Mouse (Mus musculus) macrophage (primary cell): ENCODE measurements around the gene Uchl3. TPM values are rescaled to one million over a fixed set of nuclear protein-coding genes. Genes with fewer than 3 reads are reported as not detected.

Experiments
- H3K27ac ChIP-seq: fragments of 350-480 bp; formaldehyde crosslinking; 2 replicates; pipeline ENCODE4 v1.9.0; 2021
- H3K36me3 ChIP-seq: fragments of 350-480 bp; formaldehyde crosslinking; 2 replicates; pipeline ENCODE4 v1.9.0; 2021; ENCODE audit errors: inconsistent target
- H3K4me3 ChIP-seq: fragments of 350-480 bp; formaldehyde crosslinking; 2 replicates; pipeline ENCODE4 v1.9.0; 2021; ENCODE audit errors: inconsistent target
- H3K79me2 ChIP-seq: fragments of 350-480 bp; formaldehyde crosslinking; 2 replicates; pipeline ENCODE4 v1.9.0; 2021; ENCODE audit errors: inconsistent target
- WGBS: methylation state at CpG from one replicate; pipeline ENCODE4 v1.1.7; 2026; ENCODE audit warnings: inconsistent platforms; ENCODE audit not compliant: missing documents; 5-methylcytosine and 5-hydroxymethylcytosine counted together
- polyA plus RNA-seq: library from polyadenylated mRNA; stranded (reverse); fragments of 250-400 nt; gene quantifications from 3 replicates; pipeline ENCODE4 v1.2.4, GENCODE M21; 2018; ENCODE audit warnings: inconsistent platforms
- total RNA-seq, 78 experiments: library from RNA; depleted of rRNA; stranded (reverse); fragments of 250-400 nt; gene quantifications; 1 replicate in 9 of 78; 2 replicates in 24 of 78; 3 replicates in 43 of 78; 4 replicates in 2 of 78; pipeline ENCODE4 v1.2.4; 2018; ENCODE audit warnings: inconsistent platforms in 56 of 78

Uchl3 gene
- total RNA-seq (2018; cell fraction: chromatin; rRNA removed) = 10 to 100 TPM in 7 of 26 experiments, 1 to 10 TPM in 17, under 1 TPM in 2; 0.68 to 19.2 (median 7.5) TPM
- 10 to 100 TPM; 14.8 to 30.2 (median 19.8) TPM for total RNA-seq (2018; cell fraction: cytosol; rRNA removed)
- total RNA-seq (2018; cell fraction: nucleus; rRNA removed) = 10 to 100 TPM in 8 of 26 experiments, 1 to 10 TPM in 18; 1.5 to 24.0 (median 5.2) TPM
- 19.8 to 50.9 TPM (median 43.5 TPM) in 3 replicates for polyA plus RNA-seq

- under 1% methylated on average over 79 of the region's 81 CpGs for WGBS
- peaks cover 23% of the 10 kb centered on the region; the same call in 1 of the 2 replicates for H3K79me2 ChIP-seq
- peak within 1 kb of the TSS; percentile 53 for H3K4me3 ChIP-seq
- H3K36me3 ChIP-seq = no peaks in the 10 kb centered on the region
- peak within 1 kb of the TSS; percentile 93 for H3K27ac ChIP-seq
These were observed at the start of gene Uchl3 for GRCm38 (mm10) chr14:101653581-101654525. TSS of gene Uchl3 (plus strand) at chr14:101653967.

DNA sequence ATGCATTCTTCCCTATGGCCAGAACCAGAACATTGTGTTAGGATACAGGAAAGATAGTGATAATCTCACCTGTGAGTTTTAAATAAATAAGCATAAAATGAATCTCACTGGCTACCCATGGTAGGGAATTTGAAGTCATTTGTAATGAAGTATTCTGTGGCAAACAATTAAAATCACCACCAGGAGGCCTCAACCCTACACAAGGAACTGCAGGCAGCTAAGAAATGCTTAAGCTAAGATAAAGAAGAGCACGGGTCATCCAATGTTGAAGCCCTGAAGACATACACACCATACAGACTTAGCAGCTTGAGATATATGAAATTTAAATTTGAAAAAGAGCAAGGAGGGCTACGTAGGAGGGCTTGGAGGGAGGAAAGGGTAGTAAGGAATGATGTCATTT, 47.9 kb upstream of the Uchl3 start:
- Histone ChIP-seq H3K79me2 (peaks cover 65% of the 10 kb centered on the region; the same call in 1 of the 2 replicates), H3K4me3 (no peak overlapping the region), H3K36me3 (no peaks in the 10 kb centered on the region), H3K27ac (no peak overlapping the region)
- WGBS = 47% methylated on average over 2 of the region's 2 CpGs

GRCm38 (mm10) chr14:101607631-101608518, 45.9 kb upstream of the Uchl3 start:
- Histone ChIP-seq H3K27ac (no peak overlapping the region), H3K36me3 (no peaks in the 10 kb centered on the region), H3K79me2 (peaks cover 50% of the 10 kb centered on the region; the same call in 1 of the 2 replicates), H3K4me3 (peak overlapping the region; percentile 57)
- 2% methylated on average over 55 of the region's 62 CpGs for WGBS

DNA sequence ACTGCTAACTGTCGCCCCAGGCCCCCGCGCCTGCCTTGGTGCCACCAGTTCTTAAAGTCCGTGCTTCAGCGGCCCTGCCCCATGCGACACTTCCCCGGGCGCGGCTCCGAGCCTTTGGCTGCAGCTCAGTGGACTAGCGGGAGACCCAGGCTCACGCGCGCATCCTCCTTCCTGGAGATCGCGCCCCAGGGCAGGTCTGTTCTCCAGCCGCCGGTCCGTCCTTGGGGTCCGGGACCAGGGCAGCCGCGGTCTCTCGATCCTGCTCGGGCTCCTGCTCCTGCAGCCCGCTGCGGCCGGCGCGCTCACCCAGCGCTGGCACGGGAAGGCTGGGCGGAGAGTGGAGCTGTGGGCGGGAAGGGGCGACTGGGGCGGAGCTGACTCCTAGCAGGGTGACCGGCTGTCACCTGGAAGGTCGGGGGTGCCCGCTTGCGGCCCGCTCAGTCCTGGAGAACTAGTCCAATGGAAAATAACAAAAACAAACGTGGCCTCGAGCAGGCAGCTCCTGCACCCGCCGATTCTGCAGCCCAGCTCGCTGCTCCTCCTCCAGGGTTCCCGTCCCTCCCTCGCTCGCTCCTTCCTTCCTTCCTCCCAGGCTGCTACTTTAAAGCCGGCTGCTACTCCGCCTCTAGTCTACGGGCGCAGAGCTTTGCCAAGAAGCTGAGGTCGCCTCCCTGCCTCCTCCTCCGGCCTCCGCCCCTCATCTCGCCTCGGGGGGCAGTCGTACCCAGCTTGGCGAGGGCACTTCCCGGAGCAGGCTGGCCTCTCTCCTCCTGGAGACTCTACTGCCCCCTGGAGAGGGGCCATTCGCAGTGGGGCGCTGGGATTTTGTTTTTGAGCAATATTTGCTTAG, 45.0 kb upstream of the Uchl3 start, which contains the start of gene Tbc1d4:
Gene Tbc1d4 (minus strand): TSS at position 673 of the 850 bp plus-strand sequence.
- Histone ChIP-seq H3K4me3 (peak within 1 kb of the TSS; percentile 57), H3K27ac (peak within 1 kb of the TSS; percentile 68), H3K79me2 (peaks cover 42% of the 10 kb centered on the region; the same call in 1 of the 2 replicates), H3K36me3 (no peaks in the 10 kb centered on the region)
- WGBS = under 1% methylated on average over 57 of the region's 62 CpGs

DNA sequence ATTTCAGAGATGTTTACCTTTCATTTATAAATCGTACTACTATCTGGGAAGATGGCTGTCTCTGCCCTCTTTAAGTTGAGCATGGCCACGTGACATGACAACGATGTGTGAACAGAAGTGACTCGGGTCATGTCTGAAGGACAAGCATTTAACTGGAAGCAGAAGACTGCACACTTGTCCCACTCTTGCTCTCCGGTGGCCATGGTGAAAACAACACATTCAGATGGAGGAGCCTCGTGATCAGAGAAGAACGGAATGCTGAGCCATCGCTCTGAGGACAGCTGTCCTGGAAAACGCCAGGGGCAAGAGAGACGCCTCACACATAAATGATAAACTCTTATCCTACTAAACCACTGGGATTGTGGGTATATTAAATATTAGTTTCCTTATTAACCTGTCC, 43.1 kb upstream of the Uchl3 start:
- no peak overlapping the region for H3K4me3 ChIP-seq
- H3K36me3 ChIP-seq = no peaks in the 10 kb centered on the region
- 89% methylated on average over 9 of the region's 10 CpGs for WGBS
- no peak overlapping the region for H3K27ac ChIP-seq
- H3K79me2 ChIP-seq = peaks cover 22% of the 10 kb centered on the region; the same call in 1 of the 2 replicates

- no peaks in the 10 kb centered on the region for H3K79me2 ChIP-seq
- H3K4me3 ChIP-seq = no peak overlapping the region
- 87% methylated on average over 1 of the region's 1 CpGs for WGBS
- H3K36me3 ChIP-seq = no peaks in the 10 kb centered on the region
- no peak overlapping the region for H3K27ac ChIP-seq
These were observed 40.6 kb upstream of the Uchl3 start for GRCm38 (mm10) chr14:101613206-101613605.

- 24% methylated on average over 7 of the region's 9 CpGs for WGBS
These were observed 37.6 kb upstream of the Uchl3 start for GRCm38 (mm10) chr14:101616178-101616577.

GRCm38 (mm10) chr14:101617680-101618079, 36.1 kb upstream of the Uchl3 start:
- no peak overlapping the region for H3K4me3 ChIP-seq
- H3K79me2 ChIP-seq = no peaks in the 10 kb centered on the region
- WGBS = 98% methylated on average over 5 of the region's 5 CpGs
- H3K36me3 ChIP-seq = no peaks in the 10 kb centered on the region
- no peak overlapping the region for H3K27ac ChIP-seq

More at GRCm38 (mm10) chr14:101616178-101616577, 37.6 kb upstream of the Uchl3 start:
- Histone ChIP-seq H3K4me3 (no peak overlapping the region), H3K36me3 (no peaks in the 10 kb centered on the region), H3K27ac (no peak overlapping the region), H3K79me2 (no peaks in the 10 kb centered on the region)

DNA sequence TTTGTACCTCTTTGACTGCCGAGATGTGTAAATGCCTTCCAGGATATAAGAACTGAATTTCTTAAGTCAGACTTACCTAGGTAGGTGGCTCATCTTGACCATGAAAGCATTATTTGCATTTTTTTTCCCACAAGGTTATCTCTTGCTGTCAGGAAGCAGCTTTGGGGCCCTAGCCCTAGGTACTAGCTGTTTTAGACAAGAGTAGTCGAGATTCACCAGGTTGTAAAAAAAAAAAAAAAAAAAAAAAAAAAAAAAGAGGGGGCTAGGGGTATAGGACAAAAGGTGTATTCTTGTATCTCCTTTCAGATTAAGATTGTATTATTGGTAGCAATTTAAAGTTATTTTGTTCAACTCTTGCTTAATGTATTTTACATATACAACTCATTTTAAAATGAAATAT, 23.2 kb upstream of the Uchl3 start:
- WGBS = 77% methylated on average over 1 of the region's 2 CpGs
- Histone ChIP-seq H3K36me3 (peaks cover 34% of the 10 kb centered on the region), H3K27ac (no peak overlapping the region), H3K4me3 (no peak overlapping the region), H3K79me2 (no peaks in the 10 kb centered on the region)

DNA sequence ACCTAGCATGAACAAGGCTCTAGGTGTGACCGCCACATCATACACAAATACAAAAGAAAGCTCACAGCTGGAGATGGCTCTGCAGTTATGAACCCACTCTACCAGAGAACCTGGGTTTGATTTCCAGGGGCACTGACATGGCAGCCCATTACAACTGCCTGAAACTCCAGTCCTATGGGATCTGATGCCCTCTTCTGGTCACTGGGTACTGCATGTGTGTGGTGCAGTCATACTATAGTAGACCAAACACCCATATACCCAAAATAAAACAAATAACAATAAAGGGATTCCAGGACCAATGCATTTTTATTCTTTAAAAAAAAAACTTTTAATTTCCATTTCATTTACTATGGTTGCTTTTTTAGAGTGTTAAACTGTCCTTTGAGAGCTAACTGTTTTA, 18.0 kb upstream of the Uchl3 start:
- WGBS = 100% methylated on average over 1 of the region's 1 CpGs
- no peak overlapping the region for H3K27ac ChIP-seq
- H3K36me3 ChIP-seq = peaks cover 39% of the 10 kb centered on the region
- H3K4me3 ChIP-seq = no peak overlapping the region
- H3K79me2 ChIP-seq = peaks cover 13% of the 10 kb centered on the region

GRCm38 (mm10) chr14:101637381-101637780, 16.4 kb upstream of the Uchl3 start:
- Histone ChIP-seq H3K27ac (no peak overlapping the region), H3K79me2 (peaks cover 13% of the 10 kb centered on the region), H3K4me3 (no peak overlapping the region), H3K36me3 (peaks cover 35% of the 10 kb centered on the region)
- 100% methylated on average over 4 of the region's 6 CpGs for WGBS

DNA sequence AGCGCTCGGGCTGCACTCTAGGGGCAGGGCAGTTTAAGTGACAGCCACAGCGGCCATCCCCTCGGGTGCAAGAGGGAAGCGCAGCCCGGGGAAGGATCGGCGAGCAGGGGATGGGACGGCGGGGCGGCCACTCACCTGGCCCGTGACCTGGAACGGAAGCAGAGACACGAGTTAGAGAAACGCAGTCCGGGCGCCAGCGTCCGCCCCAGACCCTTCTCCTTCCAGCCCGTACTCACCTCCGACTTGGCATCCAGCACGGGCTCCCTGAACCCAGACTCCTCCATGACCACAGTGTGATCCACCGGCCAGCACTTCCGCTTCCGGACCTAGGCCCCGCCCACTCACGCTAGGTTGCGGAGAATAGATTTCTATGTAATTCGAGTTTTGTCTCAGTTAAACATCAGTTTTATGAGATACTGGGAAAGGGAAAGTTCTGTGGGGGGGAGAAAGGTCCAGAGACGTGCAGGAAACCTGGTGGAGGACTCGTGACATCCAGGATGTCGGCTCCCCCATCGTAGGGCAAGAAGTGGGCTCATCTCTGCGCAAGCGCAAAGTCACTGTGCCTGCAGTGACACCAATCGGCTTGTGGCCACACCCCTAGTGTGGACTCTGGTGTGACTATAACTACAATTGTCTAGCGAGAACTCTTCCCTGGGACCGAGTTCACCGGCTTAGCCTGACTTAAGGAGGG, 13.5 kb upstream of the Uchl3 start, which contains the start of gene Commd6:
Gene Commd6 (minus strand): TSS at position 534 of the 691 bp plus-strand sequence.
- peak within 1 kb of the TSS; percentile 74 for H3K4me3 ChIP-seq
- peak within 1 kb of the TSS; percentile 84 for H3K27ac ChIP-seq
- 1% methylated on average over 39 of the region's 39 CpGs for WGBS
- peaks cover 13% of the 10 kb centered on the region for H3K79me2 ChIP-seq
- peaks cover 7% of the 10 kb centered on the region; the same call in 1 of the 2 replicates for H3K36me3 ChIP-seq

DNA sequence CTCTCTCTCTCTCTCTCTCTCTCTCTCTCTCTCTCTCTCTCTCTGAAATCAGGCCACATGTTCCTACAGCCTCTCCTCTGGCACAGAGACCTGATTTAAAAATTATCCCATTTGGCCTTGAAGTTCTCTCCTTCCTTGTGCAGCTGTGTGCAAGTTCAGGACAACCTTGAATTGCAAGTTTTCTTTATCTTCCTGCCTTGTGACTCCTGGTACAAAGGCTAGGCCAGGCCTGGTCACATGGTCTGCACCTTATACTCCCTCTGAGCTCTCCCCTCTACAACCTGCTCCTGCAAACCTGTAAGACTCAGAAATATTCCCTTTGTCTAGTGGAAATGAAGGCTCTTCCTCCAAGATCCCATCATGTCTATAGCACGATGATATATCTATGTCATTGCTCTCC, 8.8 kb upstream of the Uchl3 start:
- Histone ChIP-seq H3K4me3 (no peak overlapping the region), H3K36me3 (no peaks in the 10 kb centered on the region), H3K79me2 (peaks cover under 1% of the 10 kb centered on the region; the same call in 1 of the 2 replicates), H3K27ac (no peak overlapping the region)
- WGBS = 100% methylated on average over 1 of the region's 1 CpGs
